Comparison of ENCODE assay signal across 9 mouse cellular contexts in the genomic region with DNA sequence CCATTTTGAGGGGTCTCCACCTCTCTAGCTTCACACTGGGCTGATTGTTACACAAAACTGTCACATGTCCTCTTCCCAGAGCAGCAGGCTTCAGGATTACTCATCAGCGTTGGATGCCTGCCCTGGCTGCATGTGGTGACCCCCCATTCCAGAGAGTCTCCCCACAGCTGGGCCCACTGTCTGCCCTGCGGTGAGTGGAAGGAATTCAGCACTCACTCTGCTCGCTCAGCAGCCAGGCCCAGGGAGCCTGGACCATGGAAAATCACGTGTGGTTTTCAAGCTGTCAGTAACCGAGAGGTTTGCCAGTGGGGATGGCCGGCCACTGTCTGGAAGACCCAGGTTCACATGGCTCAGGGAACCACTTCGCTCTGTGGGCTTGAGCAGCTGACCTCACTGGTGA. TPM values are rescaled to one million over a fixed set of nuclear protein-coding genes. Genes with fewer than 3 reads are reported as not detected.
DNase-seq lines count a peak whose midpoint lies in the region; ATAC-seq lines count a peak whose summit lies in the region.
"Had no signal": no experiment of that assay in that cellular context is flagged by ENCODE, and none has a peak within 500 bp of the region (broad histone marks: within the 10 kb centered on the region; RNA-seq: fewer than 3 reads in every experiment).

No protein-coding gene starts in this region.

- H3K36me3 ChIP-seq in hindbrain, embryonic 15.5 days = no peaks in the 10 kb centered on the region
- no peaks in the 10 kb centered on the region for H3K36me3 ChIP-seq in limb, embryonic 10.5 days
- H3K36me3 ChIP-seq: liver, embryonic 15.5 days had no signal

- H3K4me3 ChIP-seq in hindbrain, embryonic 15.5 days = no peak overlapping the region
- H3K4me3 ChIP-seq in limb, embryonic 10.5 days = no peak overlapping the region
- H3K4me3 ChIP-seq: liver, embryonic 15.5 days had no signal

- H3K27ac ChIP-seq in hindbrain, embryonic 15.5 days (replicated peaks) = 0 out of 2 replicates have a peak overlapping the region, but pooled peaks have one; percentile 26
- peak overlapping the region; percentile 3; the same call in 1 of the 2 replicates for H3K27ac ChIP-seq in limb, embryonic 10.5 days
- H3K27ac ChIP-seq: liver, embryonic 15.5 days had no signal

- WGBS in hindbrain, embryonic 15.5 days = 29% methylated on average over 7 of the region's 7 CpGs
- 50% methylated on average over 7 of the region's 7 CpGs for WGBS in limb, embryonic 10.5 days

- H3K4me2 ChIP-seq in hindbrain, embryonic 15.5 days = no peak overlapping the region
- H3K4me2 ChIP-seq: liver, embryonic 15.5 days had no signal

- peak; percentile 48; the same call in 1 of the 2 replicates for ATAC-seq in hindbrain, embryonic 15.5 days (ENCODE audit: low FRiP score, low read depth)
- ATAC-seq in megakaryocyte progenitor cell, adult 5-6 weeks (replicated peaks; ENCODE audit: poor library complexity) = no peak

- no peaks in the 10 kb centered on the region for H3K9me3 ChIP-seq in hindbrain, embryonic 15.5 days
- H3K9me3 ChIP-seq in limb, embryonic 10.5 days (replicated peaks) = no peaks in the 10 kb centered on the region
- H3K9me3 ChIP-seq: liver, embryonic 15.5 days had no signal

- peaks cover 2% of the 10 kb centered on the region; the same call in 1 of the 2 replicates for H3K4me1 ChIP-seq in hindbrain, embryonic 15.5 days (replicated peaks)
- peaks cover 11% of the 10 kb centered on the region for H3K4me1 ChIP-seq in limb, embryonic 10.5 days
- H3K4me1 ChIP-seq: liver, embryonic 15.5 days had no signal

- H3K9ac ChIP-seq in hindbrain, embryonic 15.5 days = no peak overlapping the region
- H3K9ac ChIP-seq: liver, embryonic 15.5 days had no signal

- peaks cover 4% of the 10 kb centered on the region for H3K27me3 ChIP-seq in hindbrain, embryonic 15.5 days
- H3K27me3 ChIP-seq in limb, embryonic 10.5 days (ENCODE audit: low read depth, poor library complexity, severe bottlenecking) = peaks cover 18% of the 10 kb centered on the region

- peak; percentile 68 for DNase-seq in adrenal gland, adult 2 months
- DNase-seq in adrenal gland, postnatal 4 days (ENCODE audit: low spot score in 2 of 2) = no peak
- DNase-seq in 3134 (ENCODE audit: extremely low read depth, insufficient read length, low spot score) = peak; percentile 92
- DNase-seq in frontal cortex, postnatal 36 days (ENCODE audit: low spot score in 2 of 2) = peak; percentile 27 to 30
- no peak for DNase-seq in limb, embryonic 10.5 days (ENCODE audit: low spot score)
- no peak for DNase-seq in B cell, adult 2 months

RNA-seq across cellular contexts. Expression of a gene that starts 5.8 kb away (rescaled TPM):
- 100 to 1,000 TPM; 390 to 452 TPM for total RNA-seq in adrenal gland, adult 2 months (2021)
- 526 and 692 TPM in 2 replicates for polyA plus RNA-seq in adrenal gland, adult 2 months (2012; rRNA removed)
- total RNA-seq in adrenal gland, postnatal 4 days (2021) = 100 to 1,000 TPM; 293 to 325 TPM
- polyA plus RNA-seq in hindbrain, embryonic 15.5 days (2015; fragmentation: Nextera tagmentation; extraction: Ambion mirVana) = 27.1 and 27.4 TPM in 2 replicates
- polyA plus RNA-seq in limb, embryonic 10.5 days (2016; fragmentation: Nextera tagmentation; extraction: Ambion mirVana) = 8.2 TPM in 2 replicates
- not detected in 2 replicates for total RNA-seq in megakaryocyte progenitor cell, adult 5-6 weeks (2015)
- not detected in 2 replicates for total RNA-seq in megakaryocyte progenitor cell, adult 5-6 weeks (2017)

RNA-seq across cellular contexts. Expression of a gene that starts 18.1 kb away (rescaled TPM):
- 1 to 10 TPM; 5.6 to 7.6 TPM for total RNA-seq in adrenal gland, adult 2 months (2021)
- 28.5 and 28.7 TPM in 2 replicates for polyA plus RNA-seq in adrenal gland, adult 2 months (2012; rRNA removed)
- total RNA-seq in adrenal gland, postnatal 4 days (2021) = 10 to 100 TPM; 15.9 to 18.3 TPM
- 7.3 TPM in 2 replicates for polyA plus RNA-seq in hindbrain, embryonic 15.5 days (2015; fragmentation: Nextera tagmentation; extraction: Ambion mirVana)
- polyA plus RNA-seq in limb, embryonic 10.5 days (2016; fragmentation: Nextera tagmentation; extraction: Ambion mirVana) = 7.1 and 10.3 TPM in 2 replicates
- total RNA-seq in megakaryocyte progenitor cell, adult 5-6 weeks (2015) = 2.1 and 3.3 TPM in 2 replicates
- 1.3 and 1.4 TPM in 2 replicates for total RNA-seq in megakaryocyte progenitor cell, adult 5-6 weeks (2017)

RNA-seq across cellular contexts. Expression of a gene that starts 22.2 kb away (rescaled TPM):
- 10 to 100 TPM; 38.1 to 51.8 TPM for total RNA-seq in adrenal gland, adult 2 months (2021)
- polyA plus RNA-seq in adrenal gland, adult 2 months (2012; rRNA removed) = 192 and 223 TPM in 2 replicates
- total RNA-seq in adrenal gland, postnatal 4 days (2021) = 10 to 100 TPM; 61.2 to 78.6 TPM
- polyA plus RNA-seq in hindbrain, embryonic 15.5 days (2015; fragmentation: Nextera tagmentation; extraction: Ambion mirVana) = 63.9 and 67.3 TPM in 2 replicates
- polyA plus RNA-seq in limb, embryonic 10.5 days (2016; fragmentation: Nextera tagmentation; extraction: Ambion mirVana) = 165 and 175 TPM in 2 replicates
- 63.9 and 65.8 TPM in 2 replicates for total RNA-seq in megakaryocyte progenitor cell, adult 5-6 weeks (2015)
- 48.4 and 52.0 TPM in 2 replicates for total RNA-seq in megakaryocyte progenitor cell, adult 5-6 weeks (2017)

RNA-seq across cellular contexts. Expression of a gene that starts 42.7 kb away (rescaled TPM):
- total RNA-seq in adrenal gland, adult 2 months (2021) = not detected
- polyA plus RNA-seq in adrenal gland, adult 2 months (2012; rRNA removed) = 0.47 TPM in 1 of 2 replicates, not detected in the other
- total RNA-seq in adrenal gland, postnatal 4 days (2021) = under 1 TPM; 0.56 to 0.76 TPM
- polyA plus RNA-seq in hindbrain, embryonic 15.5 days (2015; fragmentation: Nextera tagmentation; extraction: Ambion mirVana) = 0.36 and 0.69 TPM in 2 replicates
- 6.8 and 8.0 TPM in 2 replicates for polyA plus RNA-seq in limb, embryonic 10.5 days (2016; fragmentation: Nextera tagmentation; extraction: Ambion mirVana)
- not detected in 2 replicates for total RNA-seq in megakaryocyte progenitor cell, adult 5-6 weeks (2015)
- not detected in 2 replicates for total RNA-seq in megakaryocyte progenitor cell, adult 5-6 weeks (2017)

RNA-seq across cellular contexts. Expression of a gene that starts 52.4 kb away (rescaled TPM):
- total RNA-seq in adrenal gland, adult 2 months (2021) = not detected
- polyA plus RNA-seq in adrenal gland, adult 2 months (2012; rRNA removed) = not detected in 2 replicates
- 10 to 100 TPM; 21.8 to 42.5 TPM for total RNA-seq in adrenal gland, postnatal 4 days (2021)
- 2.7 and 3.3 TPM in 2 replicates for polyA plus RNA-seq in hindbrain, embryonic 15.5 days (2015; fragmentation: Nextera tagmentation; extraction: Ambion mirVana)
- polyA plus RNA-seq in limb, embryonic 10.5 days (2016; fragmentation: Nextera tagmentation; extraction: Ambion mirVana) = 4.1 and 9.6 TPM in 2 replicates
- not detected in 2 replicates for total RNA-seq in megakaryocyte progenitor cell, adult 5-6 weeks (2015)
- not detected in 2 replicates for total RNA-seq in megakaryocyte progenitor cell, adult 5-6 weeks (2017)

Comparison
In these comparisons a context has a peak if more than half of its experiments do, and no peak if none do; other contexts are left out.
1. DNase-seq: peak in adrenal gland, adult 2 months (single experiment), 3134 (single experiment) and frontal cortex, postnatal 36 days (2 of 2); none in adrenal gland, postnatal 4 days (0 of 2), limb, embryonic 10.5 days (single experiment) and B cell, adult 2 months (0 of 2).
2. RNA of a gene that starts 5.8 kb away (total RNA-seq): 390 to 452 TPM in adrenal gland, adult 2 months and 293 to 325 TPM in adrenal gland, postnatal 4 days; not detected in megakaryocyte progenitor cell, adult 5-6 weeks; every median in the first group is over 100 times any median in the second.